Mouse (Mus musculus) left cerebral cortex, adult 2 months (tissue): Measurements from ENCODE around the gene Zfp963. TPM values are rescaled to one million over a fixed set of nuclear protein-coding genes. Genes with fewer than 3 reads are reported as not detected.

Experiments used
- DNase-seq, 2 experiments: peaks; one replicate each; pipeline ENCODE4 v3.0.0; 2021 to 2022; ENCODE audit warnings: low spot score in 2 of 2, mixed read lengths in 1 of 2; ENCODE audit errors: extremely low spot score in 1 of 2
- H3K27ac ChIP-seq: fragments of 200-600 bp; 2 replicates; pipeline ENCODE4 v1.8.1; 2022
- H3K4me3 ChIP-seq: fragments of 200-600 bp; 2 replicates; pipeline ENCODE4 v1.8.1; 2022
- CTCF ChIP-seq: fragments of 200-600 bp; IDR thresholded peaks from 2 replicates; pipeline ENCODE4 v1.8.1; 2022; ENCODE audit warnings: antibody characterized with exemption, mild to moderate bottlenecking, moderate library complexity
- intact Hi-C: fragments of 180-260 bp; cut with DNase I; formaldehyde crosslinking; loops from one replicate; pipeline ENCODE4 v1.15.1; 2025
- long read RNA-seq, 2 experiments: library from polyadenylated mRNA; stranded (forward); transcript quantifications; one replicate each; pipeline ENCODE4 v2.0.0; 2021; ENCODE audit warnings: borderline mapping rate in 2 of 2
- total RNA-seq, 2 experiments: library from RNA; stranded (reverse); gene quantifications; 2 replicates each; pipeline ENCODE4 v1.2.3; 2021

The Zfp963 gene
- total RNA-seq = 1 to 10 TPM; 3.7 to 3.9 TPM
- long read RNA-seq, experiment 1, partial matches to known transcripts = 0 of 1 reads
- long read RNA-seq, experiment 1, other reads (novel, unspliced or antisense) = 0 of 1 reads
- long read RNA-seq, experiment 2, partial matches to known transcripts = 0 of 3 reads
- long read RNA-seq, experiment 2, other reads (novel, unspliced or antisense) = 1 of 3 reads

- intact Hi-C loops = loop anchor here (2.0 kb wide), 1 partner anchor 33 kb away; no protein-coding TSS in a partner anchor
Measured at GRCm38 (mm10) chr8:69749544-69750454, at the start of gene Zfp963. Gene Zfp963, minus strand, starts transcription at chr8:69749970.

GRCm38 (mm10) chr8:69799261-69799660, 49.5 kb upstream of the Zfp963 start:
- intact Hi-C loops = no loop called here
- peak in 1 of 2 experiments; percentile 9 for DNase-seq
- TF ChIP-seq CTCF = no peak
- no peak overlapping the region for H3K4me3 ChIP-seq
- no peak overlapping the region for H3K27ac ChIP-seq

More at GRCm38 (mm10) chr8:69749544-69750454, at the start of gene Zfp963:
- peak within 1 kb of the TSS; percentile 100 for H3K27ac ChIP-seq
- H3K4me3 ChIP-seq = peak within 1 kb of the TSS; percentile 52
- DNase-seq = peak; percentile 95 to 96
- TF ChIP-seq CTCF = no peak; the same call in 1 of the 2 replicates

GRCm38 (mm10) chr8:69797661-69798060, 47.9 kb upstream of the Zfp963 start:
- intact Hi-C loops = no loop called here
- DNase-seq = peak in 1 of 2 experiments; percentile 9
- TF ChIP-seq CTCF = no peak
- no peak overlapping the region for H3K27ac ChIP-seq
- H3K4me3 ChIP-seq = no peak overlapping the region

GRCm38 (mm10) chr8:69796721-69797345, 47.1 kb upstream of the Zfp963 start:
- no peak overlapping the region for H3K27ac ChIP-seq
- TF ChIP-seq CTCF = no peak
- intact Hi-C loops = no loop called here
- H3K4me3 ChIP-seq = no peak overlapping the region
- peak in 1 of 2 experiments; percentile 9 for DNase-seq

- intact Hi-C loops = no loop called here
- DNase-seq = peak in 1 of 2 experiments; percentile 6
- H3K27ac ChIP-seq = no peak overlapping the region
- no peak overlapping the region for H3K4me3 ChIP-seq
- no peak for TF ChIP-seq CTCF
Measured at GRCm38 (mm10) chr8:69794901-69795300, 45.1 kb upstream of the Zfp963 start.

GRCm38 (mm10) chr8:69794096-69794495, 44.3 kb upstream of the Zfp963 start:
- Histone ChIP-seq H3K4me3 (no peak overlapping the region), H3K27ac (no peak overlapping the region)
- intact Hi-C loops = no loop called here
- peak in 1 of 2 experiments; percentile 7 for DNase-seq
- TF ChIP-seq CTCF = no peak

GRCm38 (mm10) chr8:69793666-69794065, 43.9 kb upstream of the Zfp963 start:
- no peak for TF ChIP-seq CTCF
- no peak overlapping the region for H3K4me3 ChIP-seq
- DNase-seq = peak in 1 of 2 experiments; percentile 6
- no peak overlapping the region for H3K27ac ChIP-seq
- intact Hi-C loops = no loop called here

GRCm38 (mm10) chr8:69791415-69792068, 41.8 kb upstream of the Zfp963 start:
- intact Hi-C loops = loop anchor here (1.0 kb wide), 1 partner anchor 137 kb away; the partner anchor contains the start of gene Zfp964
- peak overlapping the region; percentile 84 for H3K4me3 ChIP-seq
- peak overlapping the region; percentile 72 for H3K27ac ChIP-seq
- DNase-seq = peak in 1 of 2 experiments; percentile 26
- TF ChIP-seq CTCF = no peak

- intact Hi-C loops = loop anchor here (1.0 kb wide), 1 partner anchor 137 kb away; the partner anchor contains the start of gene Zfp964
- H3K4me3 ChIP-seq = peak within 1 kb of the TSS; percentile 84
- no peak for TF ChIP-seq CTCF
- peak within 1 kb of the TSS; percentile 72 for H3K27ac ChIP-seq
- peak; percentile 86 to 87 for DNase-seq
Measured at GRCm38 (mm10) chr8:69790773-69791367, 41.1 kb upstream of the Zfp963 start, which contains the start of the genes Atp13a1 and Zfp866. Gene Atp13a1, plus strand, starts transcription at chr8:69791163. Gene Zfp866, minus strand, starts transcription at chr8:69791178.

GRCm38 (mm10) chr8:69790364-69790763, 40.6 kb upstream of the Zfp963 start:
- Histone ChIP-seq H3K4me3 (peak overlapping the region; percentile 84), H3K27ac (peak overlapping the region; percentile 72)
- DNase-seq = no peak
- no peak for TF ChIP-seq CTCF
- intact Hi-C loops = no loop called here

- H3K4me3 ChIP-seq = no peak overlapping the region
- no peak overlapping the region for H3K27ac ChIP-seq
- peak; percentile 5 to 6 for DNase-seq
- no peak for TF ChIP-seq CTCF
- intact Hi-C loops = no loop called here
Measured at GRCm38 (mm10) chr8:69789731-69790130, 40.0 kb upstream of the Zfp963 start.
